Mouse (Mus musculus) hematopoietic stem cell, adult 5-6 weeks (primary cell): Measurements from ENCODE around the gene Lrmp. TPM values are rescaled to one million over a fixed set of nuclear protein-coding genes. Genes with fewer than 3 reads are reported as not detected.
A peak's percentile ranks its signal among the peaks of the same experiment; 100 is the strongest.
"Not testable (repeated sequence)": the region's sequence is repeated elsewhere in the genome, so short reads cannot be mapped to it uniquely, and the experiment has no call there.

ENCODE experiments used
- ATAC-seq, 2 experiments: fragments of 125-278 bp in 1 of 2; replicated peaks in 1 of 2; 2 replicates each; pipeline ENCODE4 v1.8.0; 2016 to 2017; ENCODE audit warnings: inconsistent platforms in 2 of 2, mild to moderate bottlenecking in 2 of 2, moderate number of reproducible peaks in 2 of 2, low read depth in 1 of 2, moderate TSS enrichment in 1 of 2; ENCODE audit not compliant: low FRiP score in 2 of 2, poor library complexity in 2 of 2, severe bottlenecking in 2 of 2, insufficient read depth in 1 of 2, low TSS enrichment in 1 of 2
- total RNA-seq: library from RNA; stranded (forward); fragments of 172-1452, 232-1000 nt; gene quantifications from 2 replicates; pipeline ENCODE4 v1.2.3, GENCODE M21; 2017

Lrmp gene
- total RNA-seq, 1 experiment from 2014 or later, result 102 TPM

DNA sequence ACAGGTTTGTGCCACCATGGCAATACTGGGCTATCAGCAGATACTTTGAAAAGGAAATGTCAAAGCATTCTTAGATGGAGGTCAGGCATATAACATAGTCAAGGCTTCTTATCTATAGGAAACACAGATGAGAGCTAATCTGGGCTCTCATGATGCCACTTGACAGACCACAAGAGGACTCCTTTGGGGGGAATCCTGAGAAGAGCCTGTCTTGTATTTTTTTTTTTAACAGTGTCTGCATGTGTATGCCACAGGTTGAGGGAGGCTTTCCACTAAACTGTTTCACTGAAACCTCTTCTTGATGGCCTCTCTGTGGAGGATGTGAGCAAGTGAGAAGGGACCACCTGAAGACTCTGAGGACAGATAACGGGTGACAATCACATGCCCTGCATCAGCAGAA lies 9.2 kb downstream of the Lrmp start:
- no peak for ATAC-seq

- no peak for ATAC-seq
These were observed 10.2 kb downstream of the Lrmp start for GRCm38 (mm10) chr6:145125591-145126113.

GRCm38 (mm10) chr6:145127652-145128051 lies 12.2 kb downstream of the Lrmp start:
- ATAC-seq, result no peak

- ATAC-seq, result no peak
These were observed 14.1 kb downstream of the Lrmp start for GRCm38 (mm10) chr6:145129563-145129962.

GRCm38 (mm10) chr6:145131991-145132390 lies 16.5 kb downstream of the Lrmp start:
- no peak for ATAC-seq

DNA sequence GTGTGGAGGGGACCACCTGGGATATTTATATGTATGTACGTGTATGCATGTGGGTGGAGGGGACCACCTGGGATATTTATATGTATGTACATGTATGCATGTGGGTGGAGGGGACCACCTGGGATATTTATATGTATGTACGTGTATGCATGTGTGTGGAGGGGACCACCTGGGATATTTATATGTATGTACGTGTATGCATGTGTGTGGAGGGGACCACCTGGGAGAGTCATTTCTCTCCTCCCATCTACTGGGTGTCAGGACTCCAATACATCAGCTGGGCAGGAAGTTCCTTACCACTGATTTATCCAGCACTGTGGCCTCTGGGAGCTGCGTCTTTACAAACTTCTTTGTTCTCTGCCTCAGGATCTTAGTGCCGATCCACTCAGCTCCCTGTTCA lies 17.5 kb downstream of the Lrmp start:
- not testable (repeated sequence) for ATAC-seq

GRCm38 (mm10) chr6:145135295-145135694 lies 19.8 kb downstream of the Lrmp start:
- no peak for ATAC-seq

- ATAC-seq, result no peak
These were observed 20.4 kb downstream of the Lrmp start for GRCm38 (mm10) chr6:145135804-145136203.

GRCm38 (mm10) chr6:145136831-145137230 lies 21.4 kb downstream of the Lrmp start:
- ATAC-seq, result no peak

- ATAC-seq, result no peak
These were observed 23.8 kb downstream of the Lrmp start for GRCm38 (mm10) chr6:145139236-145139635.

- ATAC-seq, result peak; percentile 61 to 75; a peak in 2 of 4 replicates
These were observed 24.5 kb downstream of the Lrmp start for GRCm38 (mm10) chr6:145139776-145140475.

DNA sequence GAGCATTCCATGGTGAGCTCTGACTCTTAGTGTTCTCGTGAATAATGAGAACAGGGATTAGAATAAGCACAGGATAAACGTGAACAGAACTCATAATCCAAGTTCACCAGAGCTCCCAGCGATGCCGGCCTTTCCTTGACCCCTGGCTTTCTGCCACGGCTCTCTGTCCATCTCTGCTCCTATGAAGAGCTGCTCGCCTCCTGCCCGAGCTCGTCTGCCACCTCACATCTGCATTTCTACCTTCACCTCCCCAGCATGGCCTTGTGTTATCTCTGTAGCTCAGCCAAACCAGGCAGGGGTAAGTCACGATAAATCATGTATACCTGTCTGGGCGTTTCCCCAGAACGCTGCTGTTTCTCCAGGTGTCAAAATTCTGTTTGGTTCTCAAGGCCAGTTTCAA lies 25.3 kb downstream of the Lrmp start:
- ATAC-seq, result no peak

GRCm38 (mm10) chr6:145141827-145142226 lies 26.4 kb downstream of the Lrmp start:
- ATAC-seq, result no peak

- no peak for ATAC-seq
These were observed 29.7 kb downstream of the Lrmp start for GRCm38 (mm10) chr6:145145173-145145572.

DNA sequence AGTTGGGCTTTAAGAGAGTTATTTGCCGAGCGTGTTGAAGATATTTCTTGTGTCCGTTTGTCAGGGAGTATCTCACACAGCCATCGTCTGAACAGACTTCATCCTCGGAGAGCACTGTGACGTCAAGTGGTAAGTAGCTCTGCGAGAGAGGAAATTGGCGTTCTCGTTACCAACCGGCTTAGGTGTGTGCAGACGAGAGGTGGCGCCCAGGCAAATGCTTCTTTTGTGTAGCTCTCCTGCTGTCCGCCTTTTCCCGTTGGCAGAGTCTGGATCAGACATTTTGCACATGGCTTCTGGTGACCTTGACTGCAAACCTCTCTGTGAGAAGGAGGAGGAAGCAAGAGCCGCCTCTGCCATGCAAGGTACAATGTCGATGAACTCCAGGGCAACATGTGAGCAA lies 32.3 kb downstream of the Lrmp start:
- no peak for ATAC-seq

DNA sequence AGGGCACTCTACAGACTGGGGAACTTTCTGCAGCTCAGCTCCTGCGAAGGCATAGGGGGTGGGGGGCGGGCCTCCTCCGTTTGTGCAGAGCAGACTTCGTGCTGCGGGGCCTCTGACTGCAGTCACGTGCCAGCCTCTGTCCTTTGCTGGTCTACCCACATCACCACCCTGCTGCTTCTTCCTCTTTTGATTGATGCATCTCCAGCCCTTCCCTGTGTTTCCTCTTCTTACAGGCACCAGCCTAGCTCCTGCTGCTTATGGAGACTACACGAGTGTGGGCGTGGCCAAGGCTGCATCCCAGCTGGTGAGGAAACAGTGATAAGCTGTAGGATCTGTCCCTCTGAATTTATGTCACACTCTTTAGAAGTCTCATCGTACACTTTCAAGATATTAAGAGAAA lies 33.6 kb downstream of the Lrmp start:
- peak; percentile 65 to 74; a peak in 3 of 4 replicates for ATAC-seq

- ATAC-seq, result peak; percentile 42 to 60; a peak in 3 of 4 replicates
These were observed 43.2 kb downstream of the Lrmp start for GRCm38 (mm10) chr6:145158619-145159018.

DNA sequence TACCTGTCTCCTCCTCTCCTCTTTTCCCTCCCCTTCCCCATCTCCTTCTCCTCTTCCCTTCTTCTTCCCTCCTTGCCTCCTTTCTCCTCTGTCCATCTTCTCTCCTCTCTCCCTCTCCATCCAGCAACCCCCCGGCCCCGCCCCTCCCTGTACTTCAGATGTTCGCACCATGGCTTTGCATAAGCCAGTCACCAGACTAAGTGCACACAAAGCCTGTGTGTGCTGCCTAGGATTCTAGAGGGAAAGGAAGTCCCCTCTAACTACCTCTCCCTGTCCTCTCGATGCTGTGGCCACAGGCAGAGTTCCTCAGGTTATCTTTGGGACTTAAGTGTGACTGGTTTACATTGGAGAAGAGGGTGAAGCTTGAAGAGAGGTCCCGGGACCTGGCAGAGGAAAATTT lies 45.1 kb downstream of the Lrmp start:
- ATAC-seq, result no peak
